Mouse (Mus musculus): Measurements from ENCODE around the gene Fam20a.

DNA sequence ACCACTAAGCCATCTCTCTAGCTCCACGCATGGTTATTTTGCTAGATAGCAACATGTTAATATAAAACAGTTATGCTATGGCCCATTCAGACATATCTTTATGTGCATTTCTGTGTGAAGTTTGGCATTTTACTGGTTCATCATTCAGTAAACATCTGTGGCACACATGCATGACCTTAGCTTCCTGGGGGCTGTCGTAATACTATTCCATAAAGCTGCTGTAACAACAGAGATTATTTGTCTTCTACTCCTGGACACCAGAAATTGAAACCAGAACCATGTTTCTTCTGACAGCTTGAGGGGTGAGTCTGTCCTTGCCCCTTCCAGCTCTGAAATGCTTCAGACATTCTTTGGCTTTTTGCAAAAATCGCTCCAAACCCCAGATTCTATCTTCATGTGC is 14.3 kb upstream of the Fam20a start:
- TF ChIP-seq CTCF (IDR thresholded peaks at IDR 0.05), result no peak
- no peak for TF ChIP-seq EP300 (IDR thresholded peaks at IDR 0.05)
